Mouse (Mus musculus): ENCODE measurements at regions not wholly inside any gene's neighbourhood (a gene's known extent, or its start where the extent isn't known, plus 50 kb on each side); places are given as distances from the start of the nearest gene placed in this dataset.

DNA sequence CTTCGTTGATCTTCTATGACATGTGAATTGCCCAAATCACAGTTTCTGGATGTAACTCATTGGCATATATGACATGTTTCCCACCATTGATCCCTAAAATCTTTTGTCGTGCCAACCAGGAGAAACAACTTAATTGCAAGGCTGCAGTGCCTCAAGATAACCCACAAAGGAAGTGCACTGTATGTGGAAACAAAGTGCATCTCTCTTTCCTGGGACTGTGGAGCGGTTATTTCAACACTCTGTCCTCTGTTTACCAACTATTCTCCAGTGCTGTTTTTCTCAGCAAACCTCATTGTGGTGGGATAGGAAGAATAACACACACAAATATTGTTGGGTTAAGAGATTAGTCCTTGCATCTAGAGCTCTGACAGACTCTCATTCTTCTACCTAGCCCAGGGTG, 119.8 kb upstream of the Ankrd55 start:
- Histone ChIP-seq H3K27ac (ENCODE audit: insufficient read depth, low read length) (no peak overlapping the region), H3K4me3 (ENCODE audit: insufficient read depth, low read length) (no peak overlapping the region), H3K4me1 (ENCODE audit: control insufficient read depth, insufficient read depth, low read length) (no peaks in the 10 kb centered on the region)
- no peak for TF ChIP-seq POLR2A (IDR thresholded peaks at IDR 0.05; ENCODE audit: low read depth, low read length)
- no peak for TF ChIP-seq CTCF (IDR thresholded peaks at IDR 0.05; ENCODE audit: borderline replicate concordance, insufficient read depth, low read length)

DNA sequence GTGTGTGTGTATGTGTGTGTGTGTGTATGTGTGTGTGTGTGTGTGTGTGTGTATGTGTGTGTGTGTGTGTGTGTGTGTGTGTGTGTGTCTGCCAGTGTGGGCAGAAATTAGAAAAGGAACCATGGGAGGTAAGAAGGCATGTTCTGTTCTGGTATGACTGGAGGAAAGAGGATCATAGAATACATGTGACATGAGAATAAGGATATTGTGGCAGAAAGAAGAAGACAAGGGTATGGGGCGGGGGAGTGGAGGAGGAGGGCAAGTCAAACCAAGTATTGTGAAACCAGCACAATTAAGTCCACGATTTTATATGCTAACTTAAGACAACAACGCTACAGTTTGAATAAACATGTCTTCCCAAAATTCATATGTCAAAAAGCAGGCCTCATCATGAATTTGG, 117.4 kb upstream of the Ankrd55 start:
- TF ChIP-seq POLR2A (IDR thresholded peaks at IDR 0.05; ENCODE audit: low read depth, low read length) (no peak), CTCF (IDR thresholded peaks at IDR 0.05; ENCODE audit: borderline replicate concordance, insufficient read depth, low read length) (no peak)
- H3K27ac ChIP-seq (ENCODE audit: insufficient read depth, low read length): no peak overlapping the region
- H3K4me1 ChIP-seq (ENCODE audit: control insufficient read depth, insufficient read depth, low read length): no peaks in the 10 kb centered on the region; the same call in 1 of the 2 replicates
- no peak overlapping the region for H3K4me3 ChIP-seq (ENCODE audit: insufficient read depth, low read length)

DNA sequence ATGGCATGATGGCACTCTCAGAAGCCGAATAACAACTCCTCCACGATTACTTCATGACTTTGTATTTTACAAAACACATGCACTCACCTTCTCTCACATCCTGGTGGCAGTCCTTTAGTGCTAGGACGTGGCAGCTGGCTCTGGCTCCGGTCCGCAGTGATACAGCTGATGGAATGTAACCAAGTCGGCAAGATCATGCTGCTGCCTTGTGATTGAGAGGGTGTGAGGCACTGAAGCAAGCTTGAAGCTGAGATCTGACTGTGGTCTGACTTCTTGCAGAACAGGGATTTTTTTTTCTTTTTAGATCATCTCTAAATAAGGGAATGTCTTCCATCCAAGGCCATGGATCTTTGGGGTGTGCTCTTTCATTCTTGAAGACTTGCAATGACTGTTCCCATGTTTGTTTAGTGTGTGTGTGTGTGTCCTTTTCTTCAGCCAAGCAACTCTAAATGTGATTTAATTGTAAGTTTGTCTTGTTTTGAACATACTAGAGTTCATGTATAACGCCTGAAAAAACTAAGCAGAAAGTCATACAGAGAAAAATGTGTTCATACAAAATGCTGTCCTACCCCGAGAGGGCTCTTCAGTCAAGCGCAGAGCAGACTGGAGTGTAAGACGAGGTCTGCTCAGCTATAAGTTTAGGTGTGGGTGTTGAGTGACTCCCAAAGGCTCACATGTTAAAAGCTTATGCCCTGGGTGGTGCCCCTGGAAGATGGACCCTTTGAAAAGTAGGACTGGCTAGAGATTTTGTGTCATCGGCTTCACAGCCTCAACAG, 116.1 kb upstream of the Ankrd55 start:
- Histone ChIP-seq H3K4me3 (ENCODE audit: insufficient read depth, low read length) (no peak overlapping the region), H3K4me1 (ENCODE audit: control insufficient read depth, insufficient read depth, low read length) (no peaks in the 10 kb centered on the region; the same call in 1 of the 2 replicates), H3K27ac (ENCODE audit: insufficient read depth, low read length) (no peak overlapping the region)
- no peak for TF ChIP-seq POLR2A (IDR thresholded peaks at IDR 0.05; ENCODE audit: low read depth, low read length)
- no peak for TF ChIP-seq CTCF (IDR thresholded peaks at IDR 0.05; ENCODE audit: borderline replicate concordance, insufficient read depth, low read length)

DNA sequence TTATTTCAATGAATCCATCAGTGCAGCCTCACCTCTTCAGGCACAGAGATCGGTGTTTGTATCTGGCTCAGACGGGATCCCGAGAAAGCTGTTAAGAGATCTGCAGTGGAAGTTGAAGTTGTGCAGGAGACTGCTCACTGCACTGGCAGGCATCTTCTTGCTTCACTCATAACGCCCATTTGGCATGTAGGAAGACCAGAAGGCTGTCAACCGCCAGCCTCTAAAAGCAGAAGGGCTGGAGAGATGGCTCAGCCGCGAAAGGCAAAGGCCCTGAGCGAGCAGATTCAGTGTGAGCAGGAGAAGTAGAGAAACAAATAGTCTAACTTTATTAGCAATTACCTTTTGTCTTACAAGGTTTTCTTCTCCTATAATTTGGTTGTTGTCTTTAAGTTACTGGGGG, 114.3 kb upstream of the Ankrd55 start:
- no peak for TF ChIP-seq POLR2A (IDR thresholded peaks at IDR 0.05; ENCODE audit: low read depth, low read length)
- TF ChIP-seq CTCF (IDR thresholded peaks at IDR 0.05; ENCODE audit: borderline replicate concordance, insufficient read depth, low read length): no peak
- H3K27ac ChIP-seq (ENCODE audit: insufficient read depth, low read length): no peak overlapping the region
- H3K4me1 ChIP-seq (ENCODE audit: control insufficient read depth, insufficient read depth, low read length): no peaks in the 10 kb centered on the region; the same call in 1 of the 2 replicates
- no peak overlapping the region for H3K4me3 ChIP-seq (ENCODE audit: insufficient read depth, low read length)

DNA sequence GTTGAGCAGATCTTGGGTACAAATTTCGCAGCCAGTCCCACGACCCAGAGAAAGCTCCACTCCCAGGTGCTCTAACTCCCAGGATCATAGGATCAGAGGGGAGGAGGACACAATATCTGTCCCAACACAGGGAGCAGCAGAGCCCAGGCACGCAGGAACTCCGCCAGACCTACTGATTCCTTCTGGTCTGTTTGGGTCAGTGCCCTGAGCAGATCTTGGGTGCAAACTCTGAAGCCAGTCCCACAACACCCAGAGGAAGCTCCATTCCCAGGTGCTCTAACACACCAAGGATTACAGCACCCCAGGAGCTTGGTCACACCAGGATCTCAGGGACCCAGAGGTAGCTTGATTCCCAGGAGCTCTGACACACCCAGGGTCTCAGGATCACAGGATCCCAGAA, 110.2 kb upstream of the Ankrd55 start:
- no peak overlapping the region for H3K27ac ChIP-seq (ENCODE audit: insufficient read depth, low read length)
- no peak overlapping the region for H3K4me3 ChIP-seq (ENCODE audit: insufficient read depth, low read length)
- no peaks in the 10 kb centered on the region; the same call in 1 of the 2 replicates for H3K4me1 ChIP-seq (ENCODE audit: control insufficient read depth, insufficient read depth, low read length)
- no peak for TF ChIP-seq POLR2A (IDR thresholded peaks at IDR 0.05; ENCODE audit: low read depth, low read length)

DNA sequence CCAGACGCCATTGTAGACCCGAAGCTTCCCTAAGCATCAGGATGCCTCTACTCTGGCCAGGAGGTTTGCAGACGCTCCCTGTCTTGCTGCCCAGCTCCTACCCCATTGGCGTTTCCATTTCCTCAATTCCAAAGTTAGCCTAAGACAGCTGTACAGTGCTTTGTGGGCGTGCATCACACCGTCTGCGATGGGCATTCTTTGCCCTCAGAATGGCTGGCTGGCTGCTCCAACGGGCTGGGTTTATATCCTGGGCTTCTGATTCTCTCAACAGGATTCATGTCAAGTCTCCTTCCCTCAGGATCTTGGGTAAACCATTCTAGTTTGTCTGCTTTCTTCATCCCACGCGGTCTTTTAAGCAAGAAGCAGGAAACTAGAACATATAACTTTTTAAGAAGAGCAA, 104.3 kb upstream of the Ankrd55 start:
- H3K4me1 ChIP-seq (ENCODE audit: control insufficient read depth, insufficient read depth, low read length): no peaks in the 10 kb centered on the region
- H3K4me3 ChIP-seq (ENCODE audit: insufficient read depth, low read length): no peak overlapping the region
- TF ChIP-seq CTCF (IDR thresholded peaks at IDR 0.05; ENCODE audit: borderline replicate concordance, insufficient read depth, low read length): no peak
- TF ChIP-seq POLR2A (IDR thresholded peaks at IDR 0.05; ENCODE audit: low read depth, low read length): no peak
- H3K27ac ChIP-seq (ENCODE audit: insufficient read depth, low read length): no peak overlapping the region

DNA sequence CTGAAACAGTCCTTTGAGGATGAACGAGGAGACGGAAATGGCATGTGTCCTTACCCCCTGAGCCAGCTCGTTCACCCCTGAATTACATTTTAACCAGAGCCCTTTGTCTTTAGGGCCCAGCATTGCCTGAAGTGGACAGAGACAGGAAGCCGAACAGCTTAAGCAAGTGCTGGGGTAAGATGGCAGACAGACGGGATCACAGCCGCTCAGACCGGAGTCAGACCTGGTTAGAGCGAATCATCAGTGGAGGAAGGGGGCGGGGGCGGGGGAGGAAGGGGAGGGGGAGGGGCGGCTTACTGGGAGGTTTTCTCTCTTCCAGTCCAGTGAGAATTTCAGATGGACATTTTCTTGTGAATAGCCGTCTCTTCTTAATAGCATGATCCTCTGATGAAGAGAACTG, 103.1 kb upstream of the Ankrd55 start:
- Histone ChIP-seq H3K4me3 (ENCODE audit: insufficient read depth, low read length) (no peak overlapping the region), H3K4me1 (ENCODE audit: control insufficient read depth, insufficient read depth, low read length) (no peaks in the 10 kb centered on the region), H3K27ac (ENCODE audit: insufficient read depth, low read length) (no peak overlapping the region)
- TF ChIP-seq CTCF (IDR thresholded peaks at IDR 0.05; ENCODE audit: borderline replicate concordance, insufficient read depth, low read length) (no peak), POLR2A (IDR thresholded peaks at IDR 0.05; ENCODE audit: low read depth, low read length) (no peak)

DNA sequence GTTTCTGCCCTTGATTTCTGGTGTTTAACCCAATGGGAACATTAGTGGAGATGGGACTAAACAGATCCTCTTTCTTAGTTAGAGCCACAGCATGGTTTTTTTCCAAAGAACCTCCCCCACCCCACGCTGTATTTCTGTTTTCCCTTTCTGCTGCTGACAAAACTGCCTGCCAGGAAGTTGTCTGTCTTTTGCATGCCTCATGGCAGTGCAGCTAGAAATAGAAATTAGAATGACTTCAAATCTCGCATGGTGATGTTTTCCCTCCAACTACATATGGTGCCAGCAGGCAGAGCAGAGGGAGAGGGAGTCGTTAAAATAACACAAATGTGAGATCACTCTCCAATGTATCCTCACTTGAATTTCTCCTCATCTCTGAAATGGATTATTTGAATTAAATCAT, 101.0 kb upstream of the Ankrd55 start:
- Histone ChIP-seq H3K27ac (ENCODE audit: insufficient read depth, low read length) (no peak overlapping the region), H3K4me1 (ENCODE audit: control insufficient read depth, insufficient read depth, low read length) (no peaks in the 10 kb centered on the region), H3K4me3 (ENCODE audit: insufficient read depth, low read length) (no peak overlapping the region)
- no peak for TF ChIP-seq CTCF (IDR thresholded peaks at IDR 0.05; ENCODE audit: borderline replicate concordance, insufficient read depth, low read length)
- TF ChIP-seq POLR2A (IDR thresholded peaks at IDR 0.05; ENCODE audit: low read depth, low read length): no peak

DNA sequence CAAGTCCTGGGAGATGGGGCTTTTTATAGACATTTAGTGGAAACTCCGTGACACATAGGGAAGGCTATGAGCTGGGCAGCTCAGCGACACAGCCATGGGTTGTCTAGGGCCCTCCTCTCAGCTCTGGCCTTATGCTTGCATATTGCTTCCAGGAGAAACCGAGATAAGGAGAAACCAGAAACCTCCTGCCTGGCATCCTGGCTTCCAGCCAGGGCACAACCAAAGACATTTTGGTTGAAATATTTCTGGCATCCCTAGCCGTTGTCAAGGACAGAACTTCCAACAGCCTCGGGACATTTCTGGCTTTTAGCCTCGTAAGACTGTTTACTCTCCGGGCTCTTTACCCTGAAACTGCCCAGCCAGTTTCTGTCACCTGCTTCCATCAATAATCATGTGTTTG, 99.9 kb upstream of the Ankrd55 start:
- H3K4me1 ChIP-seq (ENCODE audit: control insufficient read depth, insufficient read depth, low read length): no peaks in the 10 kb centered on the region
- H3K27ac ChIP-seq (ENCODE audit: insufficient read depth, low read length): no peak overlapping the region
- no peak overlapping the region for H3K4me3 ChIP-seq (ENCODE audit: insufficient read depth, low read length)
- no peak for TF ChIP-seq CTCF (IDR thresholded peaks at IDR 0.05; ENCODE audit: borderline replicate concordance, insufficient read depth, low read length)
- TF ChIP-seq POLR2A (IDR thresholded peaks at IDR 0.05; ENCODE audit: low read depth, low read length): no peak

DNA sequence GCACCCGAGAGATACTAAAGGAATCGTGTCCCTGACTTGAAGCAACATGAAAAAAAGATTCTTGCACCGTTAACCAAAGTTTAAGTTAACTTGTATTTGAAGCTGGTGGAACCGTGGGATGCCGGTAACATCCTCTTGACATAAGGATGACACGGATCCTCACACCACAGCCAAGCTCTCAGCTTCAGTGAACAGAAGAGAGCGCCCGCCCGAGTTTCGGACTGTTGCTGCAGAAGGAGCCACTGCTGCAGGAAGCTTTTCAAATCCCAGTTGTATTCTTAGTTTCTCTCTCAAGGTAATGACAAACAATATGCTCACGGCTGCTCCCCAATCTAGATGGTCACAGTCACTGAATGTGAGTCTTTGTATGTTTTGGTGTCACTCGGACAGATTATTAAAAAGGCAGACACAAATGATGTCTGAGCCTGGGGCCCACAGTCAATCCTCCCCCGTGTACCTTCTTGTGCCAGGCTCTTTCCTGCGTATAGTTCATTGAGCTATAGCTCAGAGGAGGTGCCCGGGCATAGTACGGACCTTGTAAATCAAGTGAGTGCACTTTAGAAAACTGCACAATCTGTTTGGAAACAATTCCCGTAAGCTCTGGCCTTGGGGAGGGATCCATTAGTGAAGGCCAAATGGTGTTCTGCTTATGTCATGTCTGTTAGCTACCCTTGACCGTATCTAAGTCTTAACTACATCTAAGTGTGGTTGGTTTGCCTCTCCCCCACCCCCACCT, 99.3 kb upstream of the Ankrd55 start:
- H3K27ac ChIP-seq (ENCODE audit: insufficient read depth, low read length): no peak overlapping the region
- TF ChIP-seq POLR2A (IDR thresholded peaks at IDR 0.05; ENCODE audit: low read depth, low read length): no peak
- H3K4me1 ChIP-seq (ENCODE audit: control insufficient read depth, insufficient read depth, low read length): no peaks in the 10 kb centered on the region
- H3K4me3 ChIP-seq (ENCODE audit: insufficient read depth, low read length): no peak overlapping the region

Data from embryonic fibroblast, embryonic 13.5 days (primary cell).